ENCODE assay signal across 12 mouse cellular contexts in the genomic region with DNA sequence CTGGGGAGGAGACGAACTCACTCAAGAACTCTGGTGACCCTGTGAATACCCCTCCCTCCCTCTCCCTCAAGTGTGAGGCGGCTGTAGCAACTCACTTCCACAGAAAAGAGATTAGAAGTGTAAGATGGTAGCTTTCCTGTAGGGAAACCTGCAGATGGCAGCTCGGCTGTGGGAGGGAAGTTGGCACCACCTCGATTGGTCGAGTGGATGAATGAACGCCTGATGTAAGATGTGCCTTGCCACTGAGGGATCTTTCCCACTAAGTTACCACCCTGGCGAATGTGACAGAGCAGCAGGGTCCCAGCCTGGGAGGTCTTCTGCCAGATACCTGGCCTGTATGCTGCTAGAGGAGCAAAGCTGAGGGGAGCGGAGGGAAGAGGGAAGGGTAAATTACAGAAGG. TPM values are rescaled to one million over a fixed set of nuclear protein-coding genes. Genes with fewer than 3 reads are reported as not detected.
A peak's percentile ranks its signal among the peaks of the same experiment; 100 is the strongest.
DNase-seq lines count a peak whose midpoint lies in the region; ATAC-seq and TF ChIP-seq lines count a peak whose summit lies in the region.
"Had no signal": no experiment of that assay in that cellular context is flagged by ENCODE, and none has a peak within 500 bp of the region (broad histone marks: within the 10 kb centered on the region; RNA-seq: fewer than 3 reads in every experiment).

No protein-coding gene starts in this region.

- no peaks in the 10 kb centered on the region for H3K27me3 ChIP-seq in heart, embryonic 15.5 days
- H3K27me3 ChIP-seq in midbrain, postnatal 0 days (ENCODE audit: insufficient read depth, low read length): no peaks in the 10 kb centered on the region
- H3K27me3 ChIP-seq: hindbrain, embryonic 13.5 days had no signal

- H3K27ac ChIP-seq in heart, embryonic 15.5 days: 0 out of 2 replicates have a peak overlapping the region, but pooled peaks have one; percentile 18
- peak overlapping the region; percentile 83 for H3K27ac ChIP-seq in left cerebral cortex, adult 2 months
- no peak overlapping the region for H3K27ac ChIP-seq in midbrain, postnatal 0 days (ENCODE audit: low read depth, low read length)
- H3K27ac ChIP-seq: hindbrain, embryonic 13.5 days had no signal

- intact Hi-C loops in left cerebral cortex, adult 2 months (cut with DNase I): loop anchor here (2.0 kb wide), 1 partner anchor 21 kb away; no protein-coding TSS in a partner anchor

- H3K4me1 ChIP-seq in heart, embryonic 15.5 days (replicated peaks): peaks cover 64% of the 10 kb centered on the region
- no peaks in the 10 kb centered on the region for H3K4me1 ChIP-seq in midbrain, postnatal 0 days (ENCODE audit: insufficient read depth, low read length)

- H3K9me3 ChIP-seq in heart, embryonic 15.5 days (replicated peaks): no peaks in the 10 kb centered on the region
- no peaks in the 10 kb centered on the region for H3K9me3 ChIP-seq in midbrain, postnatal 0 days (ENCODE audit: low read length)
- H3K9me3 ChIP-seq: hindbrain, embryonic 13.5 days had no signal

- ATAC-seq in heart, embryonic 15.5 days (replicated peaks; ENCODE audit: insufficient number of reproducible peaks, insufficient read depth, low FRiP score, low read depth): no peak
- no peak for ATAC-seq in midbrain, postnatal 0 days (ENCODE audit: low FRiP score)
- no peak for ATAC-seq in monocyte, adult 5-6 weeks (replicated peaks; ENCODE audit: insufficient number of reproducible peaks, low FRiP score, low TSS enrichment, poor library complexity, severe bottlenecking)
- ATAC-seq: CD4-positive, CD25-positive, alpha-beta regulatory T cell, adult 4 months; lung, postnatal 0 days had no signal

- no peak overlapping the region for H3K9ac ChIP-seq in heart, embryonic 15.5 days
- no peak overlapping the region for H3K9ac ChIP-seq in midbrain, postnatal 0 days (replicated peaks; ENCODE audit: low read length, poor library complexity, severe bottlenecking)
- H3K9ac ChIP-seq: hindbrain, embryonic 13.5 days had no signal

- H3K36me3 ChIP-seq in heart, embryonic 15.5 days: peaks cover 6% of the 10 kb centered on the region; the same call in 1 of the 2 replicates
- peaks cover 32% of the 10 kb centered on the region for H3K36me3 ChIP-seq in midbrain, postnatal 0 days (ENCODE audit: insufficient read depth, low read length)

- H3K4me2 ChIP-seq in heart, embryonic 15.5 days: no peak overlapping the region
- no peak overlapping the region for H3K4me2 ChIP-seq in midbrain, postnatal 0 days (ENCODE audit: low read depth, low read length, poor library complexity, severe bottlenecking)
- H3K4me2 ChIP-seq: hindbrain, embryonic 13.5 days had no signal

- H3K4me3 ChIP-seq in heart, embryonic 15.5 days: no peak overlapping the region
- H3K4me3 ChIP-seq in left cerebral cortex, adult 2 months: no peak overlapping the region
- no peak overlapping the region for H3K4me3 ChIP-seq in midbrain, postnatal 0 days (ENCODE audit: low read depth, low read length)
- H3K4me3 ChIP-seq: erythroblast, embryonic 14.5 days; hindbrain, embryonic 13.5 days had no signal

- 75% methylated on average over 8 of the region's 8 CpGs for WGBS in heart, embryonic 15.5 days
- 84% methylated on average over 8 of the region's 8 CpGs for WGBS in midbrain, postnatal 0 days

- TF ChIP-seq CTCF in left cerebral cortex, adult 2 months (IDR thresholded peaks at IDR 0.05): no peak
- TF ChIP-seq CTCF in midbrain, postnatal 0 days (IDR thresholded peaks at IDR 0.05): no peak

- no peak for DNase-seq in heart, adult 11 months
- DNase-seq in frontal cortex, postnatal 25 days (ENCODE audit: low spot score in 2 of 2): peak; percentile 46 to 58
- peak; percentile 47 to 77 for DNase-seq in left cerebral cortex, adult 2 months (ENCODE audit: extremely low spot score in 1 of 2, low spot score in 2 of 2)
- peak; percentile 13 for DNase-seq in right cerebral cortex, postnatal 4 days
- no peak for DNase-seq in midbrain, postnatal 0 days (ENCODE audit: low spot score)
- DNase-seq: kidney, adult 18-20 months had no signal

RNA-seq across cellular contexts. Expression of gene Dusp1, which starts 47.9 kb away (rescaled TPM):
- 30.8 and 38.1 TPM in 2 replicates for polyA plus RNA-seq in heart, embryonic 15.5 days (2015; fragmentation: Nextera tagmentation; extraction: Ambion mirVana)
- 10 to 100 TPM; 58.0 to 65.6 TPM for total RNA-seq in left cerebral cortex, adult 2 months (2021)
- total RNA-seq in midbrain, postnatal 0 days (2014; rRNA removed): 42.0 and 46.8 TPM in 2 replicates
- 25.5 and 26.0 TPM in 2 replicates for polyA plus RNA-seq in midbrain, postnatal 0 days (2015; fragmentation: Nextera tagmentation; extraction: Ambion mirVana)
- 146 to 413 TPM (median 198 TPM) in 3 replicates for total RNA-seq in monocyte, adult 5-6 weeks (2017)

RNA-seq across cellular contexts. Expression of gene Ergic1, which starts 48.5 kb away (rescaled TPM):
- polyA plus RNA-seq in heart, embryonic 15.5 days (2015; fragmentation: Nextera tagmentation; extraction: Ambion mirVana): 75.0 and 92.0 TPM in 2 replicates
- 100 to 1,000 TPM; 144 to 149 TPM for total RNA-seq in left cerebral cortex, adult 2 months (2021)
- 202 and 216 TPM in 2 replicates for total RNA-seq in midbrain, postnatal 0 days (2014; rRNA removed)
- polyA plus RNA-seq in midbrain, postnatal 0 days (2015; fragmentation: Nextera tagmentation; extraction: Ambion mirVana): 99.6 and 103 TPM in 2 replicates
- total RNA-seq in monocyte, adult 5-6 weeks (2017): 16.0 to 20.2 TPM (median 17.6 TPM) in 3 replicates

RNA-seq across cellular contexts. Expression of gene Atp6v0e, which starts 53.2 kb away (rescaled TPM):
- 197 and 200 TPM in 2 replicates for polyA plus RNA-seq in heart, embryonic 15.5 days (2015; fragmentation: Nextera tagmentation; extraction: Ambion mirVana)
- total RNA-seq in left cerebral cortex, adult 2 months (2021): 10 to 100 TPM; 39.2 to 44.6 TPM
- 45.0 and 85.3 TPM in 2 replicates for total RNA-seq in midbrain, postnatal 0 days (2014; rRNA removed)
- 80.6 and 86.8 TPM in 2 replicates for polyA plus RNA-seq in midbrain, postnatal 0 days (2015; fragmentation: Nextera tagmentation; extraction: Ambion mirVana)
- total RNA-seq in monocyte, adult 5-6 weeks (2017): 314 to 369 TPM (median 315 TPM) in 3 replicates

Comparison
In these comparisons a context has a peak if more than half of its experiments do, and no peak if none do; other contexts are left out.
1. DNase-seq: peak in frontal cortex, postnatal 25 days (2 of 2), left cerebral cortex, adult 2 months (2 of 2) and right cerebral cortex, postnatal 4 days (single experiment); none in heart, adult 11 months (single experiment) and midbrain, postnatal 0 days (single experiment).